Mouse (Mus musculus) testis, adult 2 months (tissue): ENCODE results near the gene Ssmem1. TPM values are rescaled to one million over a fixed set of nuclear protein-coding genes. Genes with fewer than 3 reads are reported as not detected.

ENCODE experiments used
- H3K27ac ChIP-seq: fragments of 200-500 bp; 2 replicates; pipeline ENCODE4 v1.5.1; 2012; ENCODE audit warnings: low read depth, low read length; ENCODE audit not compliant: control insufficient read depth, insufficient read depth
- H3K27me3 ChIP-seq: fragments of 200-500 bp; 2 replicates; pipeline ENCODE4 v1.6.1; 2012; ENCODE audit warnings: mild to moderate bottlenecking, low read length, moderate library complexity; ENCODE audit not compliant: control insufficient read depth, insufficient read depth
- H3K36me3 ChIP-seq: fragments of 200-500 bp; 2 replicates; pipeline ENCODE4 v1.6.1; 2012; ENCODE audit warnings: mild to moderate bottlenecking, low read length; ENCODE audit not compliant: control insufficient read depth, insufficient read depth
- H3K4me1 ChIP-seq: fragments of 200-500 bp; 2 replicates; pipeline ENCODE4 v1.6.1; 2012; ENCODE audit warnings: low read length; ENCODE audit not compliant: control insufficient read depth, insufficient read depth
- H3K4me3 ChIP-seq: fragments of 200-500 bp; 2 replicates; pipeline ENCODE4 v1.5.1; 2012; ENCODE audit warnings: low read depth, mild to moderate bottlenecking, low read length, moderate library complexity, mixed read lengths; ENCODE audit not compliant: control insufficient read depth
- CTCF ChIP-seq: fragments of 200-500 bp; IDR thresholded peaks from 2 replicates; pipeline ENCODE4 v1.5.1; 2012; ENCODE audit warnings: low read depth, mild to moderate bottlenecking, inconsistent platforms, low read length, moderate library complexity; ENCODE audit not compliant: control insufficient read depth, insufficient read depth, insufficient replicate concordance
- POLR2A ChIP-seq: fragments of 200-500 bp; IDR thresholded peaks from 2 replicates; pipeline ENCODE4 v1.6.1; 2012; ENCODE audit warnings: low read depth, mild to moderate bottlenecking, inconsistent platforms, low read length, moderate library complexity; ENCODE audit not compliant: control insufficient read depth
- polyA plus RNA-seq: library from polyadenylated mRNA; depleted of rRNA; stranded (reverse); fragments of >200 nt; gene quantifications from 2 replicates; pipeline ENCODE4 v1.2.3, GENCODE M21; 2012; rRNA removed

The Ssmem1 gene
- polyA plus RNA-seq, 1 experiment, result 119 TPM

- H3K27ac ChIP-seq, result no peak overlapping the region
- H3K36me3 ChIP-seq, result no peaks in the 10 kb centered on the region
- H3K27me3 ChIP-seq, result no peaks in the 10 kb centered on the region
- peaks cover 4% of the 10 kb centered on the region for H3K4me1 ChIP-seq
- TF ChIP-seq CTCF (no peak), POLR2A (no peak)
- no peak overlapping the region for H3K4me3 ChIP-seq
Observed at GRCm38 (mm10) chr6:30556080-30556479, 46.4 kb downstream of the Ssmem1 start.

GRCm38 (mm10) chr6:30559726-30560125 lies 50.1 kb downstream of the Ssmem1 start:
- H3K4me1 ChIP-seq, result no peaks in the 10 kb centered on the region
- TF ChIP-seq CTCF (no peak), POLR2A (no peak)
- no peaks in the 10 kb centered on the region for H3K36me3 ChIP-seq
- H3K27me3 ChIP-seq, result no peaks in the 10 kb centered on the region
- no peak overlapping the region for H3K27ac ChIP-seq
- H3K4me3 ChIP-seq, result no peak overlapping the region

- no peak for TF ChIP-seq CTCF
- no peak for TF ChIP-seq POLR2A
- no peaks in the 10 kb centered on the region for H3K4me1 ChIP-seq
- no peaks in the 10 kb centered on the region for H3K27me3 ChIP-seq
Observed at GRCm38 (mm10) chr6:30562132-30562531, 52.5 kb downstream of the Ssmem1 start.

GRCm38 (mm10) chr6:30563575-30563974 lies 53.9 kb downstream of the Ssmem1 start:
- Histone ChIP-seq H3K27me3 (no peaks in the 10 kb centered on the region), H3K27ac (no peak overlapping the region), H3K4me1 (no peaks in the 10 kb centered on the region), H3K4me3 (no peak overlapping the region), H3K36me3 (no peaks in the 10 kb centered on the region)
- TF ChIP-seq POLR2A (no peak), CTCF (no peak)

More at GRCm38 (mm10) chr6:30562132-30562531, 52.5 kb downstream of the Ssmem1 start:
- Histone ChIP-seq H3K27ac (no peak overlapping the region), H3K4me3 (no peak overlapping the region), H3K36me3 (no peaks in the 10 kb centered on the region)

GRCm38 (mm10) chr6:30564051-30564450 lies 54.4 kb downstream of the Ssmem1 start:
- no peaks in the 10 kb centered on the region for H3K27me3 ChIP-seq
- no peak overlapping the region for H3K27ac ChIP-seq
- H3K4me3 ChIP-seq, result no peak overlapping the region
- no peaks in the 10 kb centered on the region for H3K36me3 ChIP-seq
- no peaks in the 10 kb centered on the region for H3K4me1 ChIP-seq
- no peak for TF ChIP-seq POLR2A
- TF ChIP-seq CTCF, result no peak

GRCm38 (mm10) chr6:30568069-30568468 lies 58.4 kb downstream of the Ssmem1 start, which contains the start of gene Cpa4:
Gene Cpa4 (plus strand): TSS chr6:30568369.
- Histone ChIP-seq H3K27ac (no peak within 1 kb of the TSS), H3K27me3 (no peaks in the 10 kb centered on the region), H3K4me1 (peaks cover 6% of the 10 kb centered on the region), H3K4me3 (no peak within 1 kb of the TSS), H3K36me3 (no peaks in the 10 kb centered on the region)
- TF ChIP-seq POLR2A (no peak), CTCF (no peak)

- no peaks in the 10 kb centered on the region for H3K27me3 ChIP-seq
- TF ChIP-seq CTCF (no peak), POLR2A (no peak)
- H3K4me3 ChIP-seq, result no peak overlapping the region
- no peaks in the 10 kb centered on the region for H3K36me3 ChIP-seq
- peaks cover 6% of the 10 kb centered on the region for H3K4me1 ChIP-seq
- H3K27ac ChIP-seq, result no peak overlapping the region
Observed at GRCm38 (mm10) chr6:30569331-30569730, 59.7 kb downstream of the Ssmem1 start.

Other genes starting within 250 kb of the Ssmem1 start
- 35.4 and 43.8 TPM in 2 replicates for gene Ube2h, start 205.3 kb upstream of the Ssmem1 start, polyA plus RNA-seq
- gene Zc3hc1, start 118.8 kb upstream of the Ssmem1 start, polyA plus RNA-seq, result 15.2 and 15.7 TPM in 2 replicates
- gene Klhdc10, start 108.0 kb upstream of the Ssmem1 start, polyA plus RNA-seq, result 115 TPM in 2 replicates
- gene Tmem209, start 66 bp upstream of the Ssmem1 start, polyA plus RNA-seq, result 77.8 and 92.3 TPM in 2 replicates
- 1.1 and 1.4 TPM in 2 replicates for gene Cpa2, start 31.7 kb downstream of the Ssmem1 start, polyA plus RNA-seq
- 0.05 TPM in 1 of 2 replicates, not detected in the other for gene Cpa4, start 58.5 kb downstream of the Ssmem1 start, polyA plus RNA-seq
- gene Cpa5, start 101.2 kb downstream of the Ssmem1 start, polyA plus RNA-seq, result 76.6 and 89.5 TPM in 2 replicates
- gene Cpa1, start 129.4 kb downstream of the Ssmem1 start, polyA plus RNA-seq, result 0.28 and 0.62 TPM in 2 replicates
- 34.5 and 35.4 TPM in 2 replicates for gene Cep41, start 183.9 kb downstream of the Ssmem1 start, polyA plus RNA-seq
- gene Mest, start 213.7 kb downstream of the Ssmem1 start, polyA plus RNA-seq, result 7.8 and 8.0 TPM in 2 replicates